Mouse (Mus musculus): ENCODE data around the gene Gm45713. TPM values are rescaled to one million over a fixed set of nuclear protein-coding genes. Genes with fewer than 3 reads are reported as not detected.
"Not testable (repeated sequence)": the region's sequence is repeated elsewhere in the genome, so short reads cannot be mapped to it uniquely, and the experiment has no call there.

Gm45713 gene
- polyA plus RNA-seq, 1 experiment, result 0.95 TPM

DNA sequence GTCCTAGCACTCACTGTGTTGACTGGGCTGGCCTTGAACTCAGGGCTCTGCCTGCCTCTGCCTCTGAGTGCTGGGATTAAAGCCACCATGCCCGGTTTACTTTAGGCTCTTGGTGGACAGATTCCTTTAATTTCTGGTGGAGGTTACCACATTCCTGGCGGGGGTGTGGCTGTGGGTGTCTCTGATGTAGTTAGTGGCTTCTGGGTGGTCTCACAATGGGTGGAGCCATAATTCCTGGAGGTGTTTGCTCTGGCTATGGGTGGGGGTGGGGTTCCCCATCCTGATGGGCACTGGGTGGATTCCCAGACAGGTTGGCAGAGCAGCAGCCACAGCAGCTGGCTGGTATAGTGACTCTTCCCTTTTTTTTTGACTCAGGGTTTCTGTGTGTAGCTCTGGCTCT is 24.1 kb downstream of the Gm45713 start:
- no peaks in the 10 kb centered on the region for H3K79me2 ChIP-seq (ENCODE audit: control insufficient read depth, insufficient read depth)
- TF ChIP-seq CTCF (IDR thresholded peaks at IDR 0.05; ENCODE audit: control insufficient read depth, insufficient read depth, insufficient read length), result no peak
- TF ChIP-seq MYOD1 (IDR thresholded peaks at IDR 0.05; ENCODE audit: control insufficient read depth, insufficient read length, low read depth), result no peak
- no peak for TF ChIP-seq MYOG (IDR thresholded peaks at IDR 0.05; ENCODE audit: control insufficient read depth, extremely low read depth, insufficient read length)
- TF ChIP-seq MAX (IDR thresholded peaks at IDR 0.05), result no peak
- no peak for TF ChIP-seq FOSL1 (IDR thresholded peaks at IDR 0.05; ENCODE audit: insufficient read depth, low read length, poor library complexity, severe bottlenecking)
- TF ChIP-seq CEBPB (IDR thresholded peaks at IDR 0.05; ENCODE audit: low read depth), result no peak
- TF ChIP-seq USF1 (IDR thresholded peaks at IDR 0.05; ENCODE audit: low read depth), result no peak
- H3K36me3 ChIP-seq (ENCODE audit: control insufficient read depth, insufficient read depth), result no peaks in the 10 kb centered on the region
- no peaks in the 10 kb centered on the region for H3K79me3 ChIP-seq (ENCODE audit: low read depth)
- H3K27me3 ChIP-seq (ENCODE audit: control insufficient read depth, insufficient read depth, insufficient read length), result no peaks in the 10 kb centered on the region
- H3K4me3 ChIP-seq (ENCODE audit: insufficient read depth, poor library complexity, severe bottlenecking), result no peak overlapping the region
- H3ac ChIP-seq (ENCODE audit: control insufficient read depth, insufficient read length, low read depth), result no peak overlapping the region

DNA sequence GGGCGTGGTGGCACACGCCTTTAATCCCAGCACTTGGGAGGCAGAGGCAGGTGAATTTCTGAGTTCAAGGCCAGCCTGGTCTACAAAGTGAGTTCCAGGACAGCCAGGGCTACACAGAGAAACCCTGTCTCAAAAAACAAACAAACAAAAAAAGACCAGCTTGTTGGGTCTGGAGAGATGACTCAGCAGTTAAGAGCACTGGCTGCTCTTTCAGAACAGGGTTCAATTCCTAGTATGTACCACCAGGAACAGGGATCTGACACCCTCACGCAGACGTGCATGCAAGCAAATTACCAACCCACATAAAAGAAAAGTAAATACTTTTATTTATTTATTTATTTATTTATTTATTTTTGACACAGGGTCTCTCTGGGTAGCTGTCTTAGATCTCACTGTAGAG is 25.9 kb downstream of the Gm45713 start:
- not testable (repeated sequence) for H3K79me3 ChIP-seq (ENCODE audit: low read depth); H3K79me2 ChIP-seq (ENCODE audit: control insufficient read depth, insufficient read depth); H3K36me3 ChIP-seq (ENCODE audit: control insufficient read depth, insufficient read depth); H3K27me3 ChIP-seq (ENCODE audit: control insufficient read depth, insufficient read depth, insufficient read length); H3ac ChIP-seq (ENCODE audit: control insufficient read depth, insufficient read length, low read depth); H3K4me3 ChIP-seq (ENCODE audit: insufficient read depth, poor library complexity, severe bottlenecking)

DNA sequence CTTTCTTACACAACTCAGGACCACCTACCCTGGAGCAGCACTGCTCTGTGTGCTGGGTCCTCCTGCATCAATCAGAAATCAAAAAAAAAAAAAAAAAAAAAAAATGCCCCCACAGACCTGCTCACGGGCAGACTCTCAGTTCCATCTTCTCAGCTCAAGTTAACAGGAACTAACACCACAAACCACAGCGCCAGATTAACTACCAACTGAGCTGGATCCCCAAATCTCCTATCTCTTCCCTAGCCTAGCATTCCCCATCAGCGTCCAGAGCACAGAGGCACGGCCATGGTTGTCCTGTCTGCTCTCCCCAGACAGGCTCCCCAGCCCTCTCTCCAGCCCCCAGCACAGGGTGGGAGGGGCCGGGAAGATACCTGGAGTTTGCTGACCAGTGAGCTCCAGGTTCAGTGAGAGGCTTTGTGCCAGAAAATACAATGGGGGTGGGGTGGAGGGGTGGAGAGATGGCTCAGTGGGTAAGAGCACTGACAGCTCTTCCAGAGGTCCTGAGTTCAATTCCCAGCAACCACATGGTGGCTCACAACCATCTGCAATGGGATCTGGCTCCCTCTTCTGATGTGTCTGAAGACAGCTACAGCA is 28.9 kb downstream of the Gm45713 start:
- Histone ChIP-seq H3K79me2 (ENCODE audit: control insufficient read depth, insufficient read depth) (no peaks in the 10 kb centered on the region), H3ac (ENCODE audit: control insufficient read depth, insufficient read length, low read depth) (no peak overlapping the region), H3K4me3 (ENCODE audit: insufficient read depth, poor library complexity, severe bottlenecking) (no peak overlapping the region), H3K27me3 (ENCODE audit: control insufficient read depth, insufficient read depth, insufficient read length) (no peaks in the 10 kb centered on the region), H3K79me3 (ENCODE audit: low read depth) (no peaks in the 10 kb centered on the region), H3K36me3 (ENCODE audit: control insufficient read depth, insufficient read depth) (no peaks in the 10 kb centered on the region)
- TF ChIP-seq USF1 (IDR thresholded peaks at IDR 0.05; ENCODE audit: low read depth) (no peak), CTCF (IDR thresholded peaks at IDR 0.05; ENCODE audit: control insufficient read depth, insufficient read depth, insufficient read length) (no peak), CEBPB (IDR thresholded peaks at IDR 0.05; ENCODE audit: low read depth) (no peak), MYOG (IDR thresholded peaks at IDR 0.05; ENCODE audit: control insufficient read depth, extremely low read depth, insufficient read length) (no peak), MAX (IDR thresholded peaks at IDR 0.05) (no peak), FOSL1 (IDR thresholded peaks at IDR 0.05; ENCODE audit: insufficient read depth, low read length, poor library complexity, severe bottlenecking) (no peak), MYOD1 (IDR thresholded peaks at IDR 0.05; ENCODE audit: control insufficient read depth, insufficient read length, low read depth) (no peak)

DNA sequence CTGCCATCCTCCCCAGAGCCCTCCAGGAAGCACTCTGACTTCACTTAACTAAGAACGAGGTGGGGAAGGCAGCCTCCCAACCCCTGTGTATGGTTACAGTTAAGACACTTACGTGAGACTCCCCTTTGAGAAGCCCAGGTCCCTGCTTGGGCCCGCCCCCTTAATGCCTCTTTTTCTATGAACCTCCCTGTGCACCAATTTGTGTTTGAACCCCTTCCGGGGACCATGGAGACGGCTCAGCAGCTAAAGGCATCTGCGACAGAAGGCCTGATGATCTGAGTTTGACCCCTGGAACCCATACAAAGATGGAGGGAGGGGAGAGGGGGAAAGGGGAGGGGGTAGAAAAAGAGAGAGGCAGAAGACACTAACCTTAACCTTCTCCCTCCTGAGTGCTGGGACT is 29.6 kb downstream of the Gm45713 start:
- no peak overlapping the region for H3K4me3 ChIP-seq (ENCODE audit: insufficient read depth, poor library complexity, severe bottlenecking)
- no peak for TF ChIP-seq MYOD1 (IDR thresholded peaks at IDR 0.05; ENCODE audit: control insufficient read depth, insufficient read length, low read depth)
- TF ChIP-seq CTCF (IDR thresholded peaks at IDR 0.05; ENCODE audit: control insufficient read depth, insufficient read depth, insufficient read length), result no peak
- no peak for TF ChIP-seq FOSL1 (IDR thresholded peaks at IDR 0.05; ENCODE audit: insufficient read depth, low read length, poor library complexity, severe bottlenecking)
- TF ChIP-seq USF1 (IDR thresholded peaks at IDR 0.05; ENCODE audit: low read depth), result no peak
- TF ChIP-seq CEBPB (IDR thresholded peaks at IDR 0.05; ENCODE audit: low read depth), result no peak
- no peak for TF ChIP-seq MAX (IDR thresholded peaks at IDR 0.05)
- no peak for TF ChIP-seq MYOG (IDR thresholded peaks at IDR 0.05; ENCODE audit: control insufficient read depth, extremely low read depth, insufficient read length)
- no peaks in the 10 kb centered on the region for H3K27me3 ChIP-seq (ENCODE audit: control insufficient read depth, insufficient read depth, insufficient read length)
- H3K36me3 ChIP-seq (ENCODE audit: control insufficient read depth, insufficient read depth), result no peaks in the 10 kb centered on the region
- no peak overlapping the region for H3ac ChIP-seq (ENCODE audit: control insufficient read depth, insufficient read length, low read depth)
- H3K79me2 ChIP-seq (ENCODE audit: control insufficient read depth, insufficient read depth), result no peaks in the 10 kb centered on the region
- no peaks in the 10 kb centered on the region for H3K79me3 ChIP-seq (ENCODE audit: low read depth)

DNA sequence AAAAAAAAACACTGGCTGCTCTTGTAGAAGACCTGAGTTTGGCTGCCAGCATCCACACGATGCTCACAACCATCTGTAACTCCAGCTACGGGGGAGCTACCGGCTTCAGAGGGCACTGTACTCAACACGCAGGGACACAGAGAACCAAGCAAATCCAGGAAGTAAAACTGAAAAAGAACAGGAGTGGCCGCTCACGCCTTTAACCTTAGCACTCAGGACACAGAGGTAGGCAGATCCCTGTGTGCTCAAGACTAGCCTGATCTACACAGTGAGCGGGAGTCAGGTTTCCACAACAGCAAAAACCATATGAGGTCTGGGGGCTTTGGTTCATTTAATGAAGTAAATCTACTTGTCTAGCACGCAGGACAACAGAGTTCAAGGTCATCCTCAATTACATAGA is 30.5 kb downstream of the Gm45713 start:
- H3K4me3 ChIP-seq (ENCODE audit: insufficient read depth, poor library complexity, severe bottlenecking), result no peak overlapping the region
- no peaks in the 10 kb centered on the region for H3K79me2 ChIP-seq (ENCODE audit: control insufficient read depth, insufficient read depth)
- H3K79me3 ChIP-seq (ENCODE audit: low read depth), result no peaks in the 10 kb centered on the region
- TF ChIP-seq MAX (IDR thresholded peaks at IDR 0.05) (no peak), USF1 (IDR thresholded peaks at IDR 0.05; ENCODE audit: low read depth) (no peak), CEBPB (IDR thresholded peaks at IDR 0.05; ENCODE audit: low read depth) (no peak), MYOG (IDR thresholded peaks at IDR 0.05; ENCODE audit: control insufficient read depth, extremely low read depth, insufficient read length) (no peak), FOSL1 (IDR thresholded peaks at IDR 0.05; ENCODE audit: insufficient read depth, low read length, poor library complexity, severe bottlenecking) (no peak), CTCF (IDR thresholded peaks at IDR 0.05; ENCODE audit: control insufficient read depth, insufficient read depth, insufficient read length) (no peak), MYOD1 (IDR thresholded peaks at IDR 0.05; ENCODE audit: control insufficient read depth, insufficient read length, low read depth) (no peak)
- no peak overlapping the region for H3ac ChIP-seq (ENCODE audit: control insufficient read depth, insufficient read length, low read depth)
- H3K36me3 ChIP-seq (ENCODE audit: control insufficient read depth, insufficient read depth), result no peaks in the 10 kb centered on the region
- no peaks in the 10 kb centered on the region for H3K27me3 ChIP-seq (ENCODE audit: control insufficient read depth, insufficient read depth, insufficient read length)

DNA sequence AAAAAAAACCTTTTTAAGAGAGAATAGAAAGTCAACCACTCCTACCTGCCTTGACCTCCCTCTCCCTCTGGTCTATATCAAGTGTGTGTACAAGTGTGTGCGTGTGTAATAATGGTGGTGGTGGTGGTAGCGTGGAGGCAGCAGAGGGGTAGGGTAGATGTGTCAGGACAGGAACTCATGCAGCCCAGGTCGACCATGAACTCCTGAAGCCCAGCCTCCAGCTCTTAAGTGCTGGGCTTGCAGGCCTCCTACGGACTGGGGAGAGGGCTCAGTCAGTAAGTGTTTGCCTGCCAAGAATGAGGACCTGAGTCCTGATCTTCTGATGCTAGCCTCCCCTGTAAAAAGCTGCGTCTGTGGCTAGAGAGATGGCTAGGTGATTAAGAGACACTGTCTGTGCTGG is 31.1 kb downstream of the Gm45713 start:
- Histone ChIP-seq H3K79me3 (ENCODE audit: low read depth) (no peaks in the 10 kb centered on the region), H3K4me3 (ENCODE audit: insufficient read depth, poor library complexity, severe bottlenecking) (no peak overlapping the region), H3K79me2 (ENCODE audit: control insufficient read depth, insufficient read depth) (no peaks in the 10 kb centered on the region), H3K36me3 (ENCODE audit: control insufficient read depth, insufficient read depth) (no peaks in the 10 kb centered on the region), H3K27me3 (ENCODE audit: control insufficient read depth, insufficient read depth, insufficient read length) (no peaks in the 10 kb centered on the region), H3ac (ENCODE audit: control insufficient read depth, insufficient read length, low read depth) (no peak overlapping the region)
- no peak for TF ChIP-seq MYOG (IDR thresholded peaks at IDR 0.05; ENCODE audit: control insufficient read depth, extremely low read depth, insufficient read length)
- no peak for TF ChIP-seq CEBPB (IDR thresholded peaks at IDR 0.05; ENCODE audit: low read depth)
- no peak for TF ChIP-seq USF1 (IDR thresholded peaks at IDR 0.05; ENCODE audit: low read depth)
